Mouse (Mus musculus): Measurements from ENCODE around the gene Ipo9. TPM values are rescaled to one million over a fixed set of nuclear protein-coding genes. Genes with fewer than 3 reads are reported as not detected.

The Ipo9 gene
- 109 and 118 TPM in 2 replicates for polyA plus RNA-seq (2015; fragmentation: Nextera tagmentation; extraction: Ambion mirVana)

DNA sequence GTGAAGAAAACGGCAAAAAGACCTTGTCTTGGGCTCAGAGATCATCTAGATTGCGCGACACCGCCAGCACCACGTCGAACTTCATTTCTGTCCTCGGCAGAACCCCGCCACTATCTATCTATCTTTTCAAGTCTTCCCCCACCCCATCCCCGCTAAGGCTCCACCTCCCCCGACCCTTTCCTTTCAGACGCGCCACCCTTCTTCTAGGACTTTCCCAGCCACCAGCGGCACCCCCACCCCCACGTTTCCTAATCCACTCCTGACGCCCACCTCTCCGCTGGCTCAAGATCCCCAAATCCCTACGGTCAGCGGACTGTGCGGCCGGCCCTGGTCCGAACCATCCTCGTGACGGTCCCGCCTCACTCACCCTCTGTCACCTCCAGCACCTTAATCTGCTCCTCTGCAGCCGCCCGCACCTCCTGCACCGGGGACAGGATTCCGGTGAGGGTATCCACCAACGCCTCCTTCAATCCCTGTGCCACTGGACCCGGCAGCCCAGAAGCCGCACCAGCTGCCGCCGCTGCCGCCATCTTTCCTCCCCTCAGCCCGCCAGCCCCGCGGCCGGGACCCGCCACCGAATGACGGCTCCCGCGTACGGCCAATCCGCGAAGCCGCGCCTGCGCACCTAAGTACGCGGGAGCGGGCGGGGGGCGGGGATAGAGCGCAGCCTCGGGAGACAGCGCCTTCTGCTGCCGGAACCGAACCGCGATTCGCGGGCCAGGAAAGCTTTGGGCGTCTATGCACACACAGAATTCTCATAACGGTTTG lies at the start of gene Ipo9:
Ipo9 (minus strand) TSS at position 599 of the 768 bp plus-strand sequence.
- peak; percentile 97 for ATAC-seq (ENCODE audit: low FRiP score, low read depth)
- under 1% methylated on average over 65 of the region's 65 CpGs for WGBS
- H3K4me1 ChIP-seq (replicated peaks), result peaks cover 41% of the 10 kb centered on the region
- no peaks in the 10 kb centered on the region for H3K27me3 ChIP-seq
- H3K9me3 ChIP-seq, result no peaks in the 10 kb centered on the region
- H3K4me3 ChIP-seq, result peak within 1 kb of the TSS; percentile 75
- peaks cover 8% of the 10 kb centered on the region for H3K36me3 ChIP-seq
- peak within 1 kb of the TSS; percentile 66 for H3K4me2 ChIP-seq
- H3K27ac ChIP-seq (replicated peaks), result peak within 1 kb of the TSS; percentile 92
- peak within 1 kb of the TSS; percentile 87 for H3K9ac ChIP-seq

GRCm38 (mm10) chr1:135475571-135475895 lies 45.2 kb upstream of the Ipo9 start:
- ATAC-seq (ENCODE audit: low FRiP score, low read depth), result no peak
- Histone ChIP-seq H3K9ac (no peak overlapping the region; the same call in 1 of the 2 replicates), H3K27ac (replicated peaks) (peak overlapping the region; percentile 10; the same call in 1 of the 2 replicates), H3K36me3 (peaks cover 17% of the 10 kb centered on the region), H3K4me1 (replicated peaks) (peaks cover 5% of the 10 kb centered on the region), H3K9me3 (no peaks in the 10 kb centered on the region), H3K27me3 (no peaks in the 10 kb centered on the region), H3K4me2 (no peak overlapping the region), H3K4me3 (no peak overlapping the region)
- WGBS, result 82% methylated on average over 7 of the region's 7 CpGs

- Histone ChIP-seq H3K27ac (replicated peaks) (peak overlapping the region; percentile 10; the same call in 1 of the 2 replicates), H3K9ac (no peak overlapping the region; the same call in 1 of the 2 replicates), H3K27me3 (no peaks in the 10 kb centered on the region), H3K36me3 (peaks cover 22% of the 10 kb centered on the region), H3K9me3 (no peaks in the 10 kb centered on the region), H3K4me3 (no peak overlapping the region), H3K4me2 (no peak overlapping the region), H3K4me1 (replicated peaks) (peaks cover 5% of the 10 kb centered on the region)
- 0 out of 2 replicates have a peak, but pooled peaks have one; percentile 23 for ATAC-seq (ENCODE audit: low FRiP score, low read depth)
- WGBS, result 56% methylated on average over 15 of the region's 15 CpGs
Observed at GRCm38 (mm10) chr1:135474861-135475570, 44.7 kb upstream of the Ipo9 start.

DNA sequence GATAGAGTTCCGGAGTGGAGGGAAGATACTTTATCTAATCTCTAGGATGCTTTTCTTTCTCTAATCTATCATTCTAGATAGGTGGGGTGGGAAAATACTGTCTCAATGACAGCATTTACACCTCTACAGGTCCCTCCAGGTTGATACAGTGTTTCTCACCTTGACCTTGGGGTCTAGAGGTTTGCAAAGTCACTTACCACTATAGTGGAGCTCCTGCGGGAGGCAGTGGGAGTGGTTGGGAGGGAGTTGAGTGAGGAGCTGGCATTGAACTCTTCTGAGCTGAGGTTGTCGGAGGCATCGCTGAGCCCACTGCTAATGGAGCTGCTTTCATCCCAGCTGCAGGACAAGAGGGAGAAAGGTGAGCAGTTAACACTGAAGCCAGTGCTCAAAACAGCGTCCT lies 42.2 kb upstream of the Ipo9 start:
- no peak for ATAC-seq (ENCODE audit: low FRiP score, low read depth)
- Histone ChIP-seq H3K9ac (no peak overlapping the region), H3K27ac (replicated peaks) (no peak overlapping the region), H3K4me1 (replicated peaks) (peaks cover 5% of the 10 kb centered on the region), H3K4me3 (no peak overlapping the region), H3K9me3 (no peaks in the 10 kb centered on the region), H3K27me3 (no peaks in the 10 kb centered on the region), H3K36me3 (peaks cover 46% of the 10 kb centered on the region), H3K4me2 (no peak overlapping the region)
- 82% methylated on average over 5 of the region's 5 CpGs for WGBS

- no peak overlapping the region for H3K27ac ChIP-seq (replicated peaks)
- H3K4me3 ChIP-seq, result no peak overlapping the region
- H3K4me1 ChIP-seq (replicated peaks), result peaks cover 5% of the 10 kb centered on the region
- no peak overlapping the region for H3K9ac ChIP-seq
- 84% methylated on average over 5 of the region's 5 CpGs for WGBS
- H3K4me2 ChIP-seq, result no peak overlapping the region
- ATAC-seq (ENCODE audit: low FRiP score, low read depth), result no peak
- peaks cover 54% of the 10 kb centered on the region for H3K36me3 ChIP-seq
- H3K27me3 ChIP-seq, result no peaks in the 10 kb centered on the region
- no peaks in the 10 kb centered on the region for H3K9me3 ChIP-seq
Observed at GRCm38 (mm10) chr1:135471742-135472141, 41.4 kb upstream of the Ipo9 start.

DNA sequence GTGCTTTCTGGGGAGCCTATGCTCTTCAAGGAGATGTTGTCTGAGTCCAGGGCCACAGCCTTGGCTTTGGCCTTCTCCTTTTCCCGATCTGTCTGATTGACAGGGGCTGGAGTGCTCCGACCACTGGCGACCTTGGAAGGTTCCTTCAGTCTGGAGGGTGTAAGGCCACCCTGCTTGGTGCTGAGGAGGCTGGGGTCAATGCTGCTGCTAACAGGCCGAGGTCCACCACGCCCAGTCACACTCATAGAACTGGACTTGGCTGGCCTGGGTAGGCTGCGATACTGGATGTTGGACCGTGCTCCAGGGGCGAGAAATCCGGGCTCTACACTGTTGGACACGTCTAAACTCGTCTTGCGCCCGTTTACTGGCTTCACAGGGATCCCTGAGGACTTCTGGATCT lies 40.2 kb upstream of the Ipo9 start:
- Histone ChIP-seq H3K9ac (no peak overlapping the region), H3K36me3 (peaks cover 63% of the 10 kb centered on the region), H3K27ac (replicated peaks) (no peak overlapping the region), H3K4me3 (no peak overlapping the region), H3K27me3 (no peaks in the 10 kb centered on the region), H3K4me2 (no peak overlapping the region), H3K4me1 (replicated peaks) (peaks cover 3% of the 10 kb centered on the region), H3K9me3 (no peaks in the 10 kb centered on the region)
- no peak for ATAC-seq (ENCODE audit: low FRiP score, low read depth)
- WGBS, result 97% methylated on average over 13 of the region's 13 CpGs

DNA sequence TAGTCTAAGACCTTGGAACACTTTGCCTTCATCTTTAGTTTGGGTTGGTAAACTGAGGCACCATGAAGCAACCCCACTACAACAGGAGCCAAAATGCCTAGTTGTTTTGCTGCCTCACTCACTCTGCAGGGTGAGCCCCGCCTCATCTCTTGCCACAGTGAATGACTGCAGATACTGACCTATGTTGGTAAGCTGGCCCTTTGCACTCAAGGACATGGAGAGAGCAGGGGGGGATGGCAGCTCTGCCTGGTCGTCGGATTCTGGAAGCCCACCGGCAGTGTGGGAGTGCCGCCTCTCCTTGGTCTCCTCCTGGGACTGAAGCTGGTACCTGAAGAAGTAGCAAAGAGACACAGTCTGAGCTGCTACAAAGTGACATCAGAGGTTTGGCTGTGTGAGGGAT lies 37.2 kb upstream of the Ipo9 start:
- H3K9me3 ChIP-seq, result no peaks in the 10 kb centered on the region
- 94% methylated on average over 5 of the region's 5 CpGs for WGBS
- H3K4me2 ChIP-seq, result no peak overlapping the region
- H3K27ac ChIP-seq (replicated peaks), result no peak overlapping the region
- ATAC-seq (ENCODE audit: low FRiP score, low read depth), result 0 out of 2 replicates have a peak, but pooled peaks have one; percentile 24
- peaks cover 89% of the 10 kb centered on the region for H3K36me3 ChIP-seq
- H3K4me1 ChIP-seq (replicated peaks), result no peaks in the 10 kb centered on the region
- H3K27me3 ChIP-seq, result no peaks in the 10 kb centered on the region
- no peak overlapping the region for H3K9ac ChIP-seq
- no peak overlapping the region for H3K4me3 ChIP-seq

- H3K9ac ChIP-seq, result no peak overlapping the region
- 77% methylated on average over 3 of the region's 3 CpGs for WGBS
- H3K4me2 ChIP-seq, result no peak overlapping the region
- H3K4me3 ChIP-seq, result no peak overlapping the region
- H3K27ac ChIP-seq (replicated peaks), result no peak overlapping the region
- H3K4me1 ChIP-seq (replicated peaks), result no peaks in the 10 kb centered on the region
- peaks cover 86% of the 10 kb centered on the region for H3K36me3 ChIP-seq
- no peaks in the 10 kb centered on the region for H3K9me3 ChIP-seq
- H3K27me3 ChIP-seq, result no peaks in the 10 kb centered on the region
- no peak for ATAC-seq (ENCODE audit: low FRiP score, low read depth)
Observed at GRCm38 (mm10) chr1:135466935-135467334, 36.6 kb upstream of the Ipo9 start.

- no peak overlapping the region for H3K4me2 ChIP-seq
- H3K4me1 ChIP-seq (replicated peaks), result no peaks in the 10 kb centered on the region
- no peak overlapping the region for H3K9ac ChIP-seq
- no peaks in the 10 kb centered on the region for H3K9me3 ChIP-seq
- no peak for ATAC-seq (ENCODE audit: low FRiP score, low read depth)
- H3K27me3 ChIP-seq, result no peaks in the 10 kb centered on the region
- 90% methylated on average over 19 of the region's 19 CpGs for WGBS
- H3K36me3 ChIP-seq, result peaks cover 75% of the 10 kb centered on the region
- H3K27ac ChIP-seq (replicated peaks), result no peak overlapping the region
- H3K4me3 ChIP-seq, result no peak overlapping the region
Observed at GRCm38 (mm10) chr1:135465734-135466133, 35.4 kb upstream of the Ipo9 start.

DNA sequence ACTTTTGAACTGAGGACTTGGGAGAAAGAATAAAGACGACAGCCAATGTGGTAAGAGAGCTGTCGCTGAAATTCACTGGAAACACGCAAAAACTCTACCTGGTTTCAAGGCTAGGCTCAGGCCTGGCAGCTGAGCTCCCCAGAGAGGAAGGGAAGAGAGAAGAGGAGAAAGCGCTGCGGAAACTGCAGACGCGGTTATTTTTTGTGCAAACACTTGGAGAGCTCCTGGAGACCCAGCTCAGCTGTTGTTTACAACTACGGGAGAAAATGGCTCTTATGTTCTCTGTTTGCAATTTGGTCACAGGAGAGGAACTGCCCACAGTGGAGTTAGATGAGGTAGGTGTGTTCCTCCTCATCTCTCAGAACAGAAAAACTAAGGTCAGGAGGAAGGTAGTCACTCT lies 32.4 kb upstream of the Ipo9 start:
- ATAC-seq (ENCODE audit: low FRiP score, low read depth), result no peak
- Histone ChIP-seq H3K36me3 (peaks cover 75% of the 10 kb centered on the region), H3K9me3 (no peaks in the 10 kb centered on the region), H3K4me3 (no peak overlapping the region), H3K27ac (replicated peaks) (no peak overlapping the region), H3K4me2 (no peak overlapping the region), H3K27me3 (no peaks in the 10 kb centered on the region), H3K4me1 (replicated peaks) (no peaks in the 10 kb centered on the region), H3K9ac (no peak overlapping the region)
- WGBS, result 77% methylated on average over 8 of the region's 8 CpGs

DNA sequence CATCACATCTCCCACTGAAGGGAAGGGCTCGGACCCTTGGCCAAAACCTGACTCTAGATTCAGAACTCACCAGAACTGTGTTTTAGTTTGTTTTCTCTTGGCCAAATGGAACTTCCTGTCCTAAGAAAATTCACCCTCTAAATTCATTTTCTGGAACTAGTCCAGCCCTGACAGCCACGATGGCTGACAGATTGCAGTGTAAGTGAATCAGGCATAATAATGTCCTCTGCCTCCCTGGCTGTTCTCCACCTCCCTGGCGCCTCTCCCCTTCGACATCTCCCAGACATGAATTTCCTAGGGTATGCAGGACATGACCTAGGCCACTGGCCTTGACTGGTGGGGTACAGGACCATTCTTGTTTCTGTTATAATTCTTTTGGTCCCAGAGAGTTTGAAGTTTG lies 32.0 kb upstream of the Ipo9 start:
- H3K36me3 ChIP-seq, result peaks cover 71% of the 10 kb centered on the region
- no peak overlapping the region for H3K9ac ChIP-seq
- H3K4me1 ChIP-seq (replicated peaks), result no peaks in the 10 kb centered on the region
- no peaks in the 10 kb centered on the region for H3K27me3 ChIP-seq
- no peak overlapping the region for H3K27ac ChIP-seq (replicated peaks)
- H3K4me3 ChIP-seq, result no peak overlapping the region
- no peak for ATAC-seq (ENCODE audit: low FRiP score, low read depth)
- no peak overlapping the region for H3K4me2 ChIP-seq
- no peaks in the 10 kb centered on the region for H3K9me3 ChIP-seq
- 62% methylated on average over 4 of the region's 4 CpGs for WGBS

DNA sequence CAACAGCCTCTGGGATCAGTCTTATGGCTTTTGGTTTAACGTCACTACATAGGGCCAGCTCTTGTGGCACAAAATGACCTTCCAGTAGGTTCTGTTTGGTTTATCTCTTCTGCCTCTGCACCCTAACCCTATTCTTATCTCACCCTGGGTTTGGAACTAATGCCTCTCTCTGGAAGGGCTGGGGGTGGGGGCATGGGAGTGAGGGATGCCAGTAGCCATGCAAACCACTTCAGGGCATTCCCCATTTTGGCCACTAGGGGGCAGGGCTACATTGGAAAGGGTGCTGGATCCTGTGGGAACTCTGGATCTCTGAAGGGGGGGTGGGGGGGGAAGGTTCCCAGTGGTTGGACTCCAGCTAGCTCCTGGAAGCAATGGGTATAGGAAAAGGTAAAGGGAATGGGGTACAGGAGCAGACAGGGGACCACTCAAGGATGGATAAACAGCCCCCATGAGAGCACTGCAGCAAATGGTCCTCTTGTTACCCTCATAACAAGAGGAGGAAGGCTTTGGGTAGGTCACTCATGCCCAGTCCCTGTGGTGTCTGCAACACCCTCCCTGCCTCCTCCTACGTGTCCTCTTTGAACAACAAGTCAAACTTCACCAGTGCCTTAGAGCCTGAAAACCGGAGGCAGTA lies 30.9 kb upstream of the Ipo9 start:
- 0 out of 2 replicates have a peak, but pooled peaks have one; percentile 45 for ATAC-seq (ENCODE audit: low FRiP score, low read depth)
- Histone ChIP-seq H3K27me3 (no peaks in the 10 kb centered on the region), H3K27ac (replicated peaks) (no peak overlapping the region), H3K4me2 (no peak overlapping the region), H3K9me3 (no peaks in the 10 kb centered on the region), H3K36me3 (peaks cover 72% of the 10 kb centered on the region), H3K9ac (no peak overlapping the region), H3K4me1 (replicated peaks) (no peaks in the 10 kb centered on the region), H3K4me3 (no peak overlapping the region)
- 78% methylated on average over 3 of the region's 3 CpGs for WGBS

Measured in hindbrain, embryonic 15.5 days (tissue).